Mouse (Mus musculus): ENCODE measurements around the gene Mycbp2.

Mycbp2 gene

GRCm38 (mm10) chr14:103260437-103260836, 86.2 kb downstream of the Mycbp2 start:
- no peak for DNase-seq (ENCODE audit: extremely low spot score, low spot score)

GRCm38 (mm10) chr14:103258745-103259144, 87.9 kb downstream of the Mycbp2 start:
- DNase-seq (ENCODE audit: extremely low spot score, low spot score): no peak

- DNase-seq (ENCODE audit: extremely low spot score, low spot score): no peak
Observed at GRCm38 (mm10) chr14:103256866-103257265, 89.7 kb downstream of the Mycbp2 start.

- DNase-seq (ENCODE audit: extremely low spot score, low spot score): no peak
Observed at GRCm38 (mm10) chr14:103254311-103254710, 92.3 kb downstream of the Mycbp2 start.

- no peak for DNase-seq (ENCODE audit: extremely low spot score, low spot score)
Observed at GRCm38 (mm10) chr14:103242020-103242419, 104.6 kb downstream of the Mycbp2 start.

- no peak for DNase-seq (ENCODE audit: extremely low spot score, low spot score)
Observed at GRCm38 (mm10) chr14:103234770-103235169, 111.8 kb downstream of the Mycbp2 start.

GRCm38 (mm10) chr14:103233640-103234593, 112.7 kb downstream of the Mycbp2 start:
- no peak for DNase-seq (ENCODE audit: extremely low spot score, low spot score)

- DNase-seq (ENCODE audit: extremely low spot score, low spot score): no peak
Observed at GRCm38 (mm10) chr14:103222356-103222755, 124.3 kb downstream of the Mycbp2 start.

- no peak for DNase-seq (ENCODE audit: extremely low spot score, low spot score)
Observed at GRCm38 (mm10) chr14:103221751-103222150, 124.9 kb downstream of the Mycbp2 start.

- no peak for DNase-seq (ENCODE audit: extremely low spot score, low spot score)
Observed at GRCm38 (mm10) chr14:103216331-103216730, 130.3 kb downstream of the Mycbp2 start.

GRCm38 (mm10) chr14:103186658-103187057, 160.0 kb downstream of the Mycbp2 start:
- DNase-seq (ENCODE audit: extremely low spot score, low spot score): no peak

GRCm38 (mm10) chr14:103186076-103186475, 160.5 kb downstream of the Mycbp2 start:
- DNase-seq (ENCODE audit: extremely low spot score, low spot score): no peak

GRCm38 (mm10) chr14:103180096-103180495, 166.5 kb downstream of the Mycbp2 start:
- DNase-seq (ENCODE audit: extremely low spot score, low spot score): no peak

- no peak for DNase-seq (ENCODE audit: extremely low spot score, low spot score)
Observed at GRCm38 (mm10) chr14:103162923-103163322, 183.7 kb downstream of the Mycbp2 start.

- DNase-seq (ENCODE audit: extremely low spot score, low spot score): no peak
Observed at GRCm38 (mm10) chr14:103155685-103156084, 190.9 kb downstream of the Mycbp2 start.

- DNase-seq (ENCODE audit: extremely low spot score, low spot score): no peak
Observed at GRCm38 (mm10) chr14:103150139-103150538, 196.5 kb downstream of the Mycbp2 start.

- DNase-seq (ENCODE audit: extremely low spot score, low spot score): no peak
Observed at GRCm38 (mm10) chr14:103131991-103132390, 214.6 kb downstream of the Mycbp2 start.

- no peak for DNase-seq (ENCODE audit: extremely low spot score, low spot score)
Observed at GRCm38 (mm10) chr14:103125756-103126155, 220.9 kb downstream of the Mycbp2 start.

- no peak for DNase-seq (ENCODE audit: extremely low spot score, low spot score)
Observed at GRCm38 (mm10) chr14:103114994-103115670, 231.5 kb downstream of the Mycbp2 start.

- no peak for DNase-seq (ENCODE audit: extremely low spot score, low spot score)
Observed at GRCm38 (mm10) chr14:103112606-103113363, 233.8 kb downstream of the Mycbp2 start.

GRCm38 (mm10) chr14:103109971-103110370, 236.6 kb downstream of the Mycbp2 start:
- DNase-seq (ENCODE audit: extremely low spot score, low spot score): no peak

- DNase-seq (ENCODE audit: extremely low spot score, low spot score): no peak
Observed at GRCm38 (mm10) chr14:103106301-103106700, 240.3 kb downstream of the Mycbp2 start.

Measured in neural tube, embryonic 10.5 days (tissue).